Mouse (Mus musculus) G1E-ER4 (cell line): ENCODE data around the gene Ntf3. TPM values are rescaled to one million over a fixed set of nuclear protein-coding genes. Genes with fewer than 3 reads are reported as not detected.

Experiments
- GATA1 ChIP-seq: IDR thresholded peaks from one replicate; pipeline ENCODE4 v1.8.0; 2012; ENCODE audit warnings: low read length, inconsistent platforms
- polyA plus RNA-seq: library from polyadenylated mRNA; stranded (reverse); fragments of >175 nt; gene quantifications from 2 replicates; pipeline ENCODE4 v1.2.3, GENCODE M21; 2012

Gene Ntf3
- polyA plus RNA-seq, 1 experiment: not detected

DNA sequence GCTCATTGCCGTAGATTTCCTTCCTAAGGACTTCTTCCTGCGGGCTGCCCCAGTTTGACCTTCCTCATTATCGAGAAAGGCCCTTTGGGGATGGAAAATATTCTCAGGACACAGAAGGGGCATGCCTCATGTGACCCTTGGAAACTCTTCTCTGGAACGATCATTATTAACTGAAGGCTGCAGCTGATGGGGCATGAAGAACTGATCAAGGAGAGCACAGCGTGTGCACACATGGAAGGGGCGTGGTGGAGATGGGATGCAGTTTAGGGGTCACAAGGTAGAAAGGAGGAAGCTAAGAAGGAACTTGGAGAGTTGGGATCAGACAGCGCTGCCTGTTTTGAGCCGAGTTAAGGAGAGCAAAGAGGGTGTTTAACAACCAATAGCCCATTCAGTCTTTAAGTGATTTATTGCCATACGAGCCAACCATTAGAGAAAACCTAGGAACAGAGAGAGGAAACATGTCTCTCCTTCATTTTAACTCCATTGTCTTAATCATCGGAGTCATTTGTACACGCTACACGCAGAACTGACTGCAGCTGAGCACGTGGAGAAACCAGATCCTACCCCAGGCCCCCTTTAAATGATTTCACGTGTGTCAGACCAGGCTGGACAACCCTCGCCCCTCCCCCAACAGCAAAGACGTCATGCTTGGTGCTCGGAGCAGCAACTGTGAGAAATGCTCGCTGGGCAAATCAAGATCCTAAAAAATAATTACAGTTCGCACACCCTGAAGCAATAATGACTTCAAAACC lies 32.4 kb downstream of the Ntf3 start:
- TF ChIP-seq GATA1: no peak

DNA sequence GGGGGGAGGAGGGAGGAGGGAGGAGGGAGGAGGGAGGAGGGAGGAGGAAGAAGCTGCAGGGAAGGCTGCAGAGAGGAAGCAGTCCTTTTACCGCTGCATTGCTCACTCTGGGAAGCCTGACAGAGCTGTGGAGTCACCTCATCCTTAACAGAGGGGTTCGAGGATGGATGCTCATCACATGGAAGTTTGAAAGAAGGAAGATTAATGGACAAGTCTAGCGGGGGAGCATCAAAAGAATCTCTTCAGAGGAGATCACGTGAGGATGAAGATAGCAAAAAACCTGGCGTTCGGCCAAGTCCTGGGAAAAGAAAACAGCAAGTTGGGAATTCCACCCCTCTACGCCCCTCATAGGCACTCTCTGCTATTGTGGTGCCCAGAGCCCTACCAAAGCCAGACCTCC lies 38.5 kb downstream of the Ntf3 start:
- TF ChIP-seq GATA1: no peak

DNA sequence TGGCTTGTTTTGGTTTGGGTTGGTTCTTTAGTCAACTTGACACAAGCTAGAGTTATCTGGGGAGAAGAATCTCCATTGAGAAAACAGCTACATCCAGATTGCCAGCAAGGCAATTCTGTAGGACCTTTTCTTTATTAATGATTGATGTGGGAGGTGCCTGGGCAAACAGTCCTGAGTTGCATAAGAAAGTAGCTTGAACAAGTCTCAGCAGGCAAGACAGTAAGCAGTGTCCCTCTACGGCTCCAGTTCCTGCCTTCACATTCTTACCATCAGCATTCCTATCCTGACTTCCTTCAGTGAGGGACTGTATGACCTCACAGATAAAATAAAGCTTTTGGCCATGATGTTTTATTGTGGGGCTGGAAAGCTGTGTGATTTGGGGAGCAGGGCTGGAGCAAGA lies 48.5 kb downstream of the Ntf3 start:
- no peak for TF ChIP-seq GATA1

DNA sequence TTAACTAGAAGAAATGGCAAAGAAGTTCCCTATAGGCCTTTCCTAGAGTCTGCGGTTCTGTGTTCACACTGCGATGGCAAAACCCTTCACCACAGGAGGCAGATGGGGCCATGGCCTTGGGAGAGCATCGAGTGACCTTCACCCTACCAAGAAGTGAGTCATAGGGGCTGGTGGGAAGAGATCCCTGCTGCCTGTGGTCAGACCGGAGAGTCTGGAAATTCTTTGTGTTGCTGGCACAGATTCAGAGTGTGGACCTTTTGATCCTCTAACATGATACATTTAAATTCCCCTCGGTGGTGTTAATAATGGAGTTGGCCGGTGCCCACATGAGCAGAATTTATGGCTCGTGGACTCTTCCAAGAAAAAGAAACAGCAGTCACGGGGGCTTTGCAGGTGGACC lies 49.5 kb downstream of the Ntf3 start:
- no peak for TF ChIP-seq GATA1

DNA sequence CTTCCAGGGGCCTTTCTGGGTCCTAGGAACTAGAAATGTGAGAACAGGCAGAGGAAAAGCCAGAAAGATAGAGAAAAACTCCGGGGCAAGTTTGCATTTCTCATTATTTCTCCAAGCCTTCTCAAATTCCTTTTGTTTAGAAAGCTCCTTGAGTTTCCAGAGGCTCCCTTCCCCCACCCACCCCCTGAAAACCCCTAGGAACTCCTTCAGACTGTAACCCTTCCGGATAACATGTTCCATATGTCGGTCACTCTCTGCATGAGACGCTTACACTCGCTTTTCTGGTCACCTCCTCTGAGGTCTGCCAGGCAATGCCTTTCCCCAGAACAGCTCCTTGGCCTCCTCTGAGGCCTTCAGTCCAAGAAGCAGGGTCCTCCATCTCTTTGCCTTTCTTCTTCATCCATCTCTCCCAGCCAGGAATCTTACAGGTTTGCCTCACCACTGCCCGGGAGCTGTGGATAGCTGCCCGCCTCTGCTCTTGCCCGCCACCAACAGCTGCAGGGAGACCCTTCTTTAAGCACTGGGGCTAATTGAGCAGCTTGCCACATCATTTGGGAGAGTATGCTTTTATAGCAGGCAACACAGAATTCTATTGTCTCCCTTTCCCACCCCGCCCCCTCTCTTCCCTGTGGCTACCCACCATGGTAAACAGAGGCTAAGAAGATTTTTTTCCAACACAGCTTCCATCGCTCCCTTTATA lies 51.6 kb downstream of the Ntf3 start:
- TF ChIP-seq GATA1: no peak

DNA sequence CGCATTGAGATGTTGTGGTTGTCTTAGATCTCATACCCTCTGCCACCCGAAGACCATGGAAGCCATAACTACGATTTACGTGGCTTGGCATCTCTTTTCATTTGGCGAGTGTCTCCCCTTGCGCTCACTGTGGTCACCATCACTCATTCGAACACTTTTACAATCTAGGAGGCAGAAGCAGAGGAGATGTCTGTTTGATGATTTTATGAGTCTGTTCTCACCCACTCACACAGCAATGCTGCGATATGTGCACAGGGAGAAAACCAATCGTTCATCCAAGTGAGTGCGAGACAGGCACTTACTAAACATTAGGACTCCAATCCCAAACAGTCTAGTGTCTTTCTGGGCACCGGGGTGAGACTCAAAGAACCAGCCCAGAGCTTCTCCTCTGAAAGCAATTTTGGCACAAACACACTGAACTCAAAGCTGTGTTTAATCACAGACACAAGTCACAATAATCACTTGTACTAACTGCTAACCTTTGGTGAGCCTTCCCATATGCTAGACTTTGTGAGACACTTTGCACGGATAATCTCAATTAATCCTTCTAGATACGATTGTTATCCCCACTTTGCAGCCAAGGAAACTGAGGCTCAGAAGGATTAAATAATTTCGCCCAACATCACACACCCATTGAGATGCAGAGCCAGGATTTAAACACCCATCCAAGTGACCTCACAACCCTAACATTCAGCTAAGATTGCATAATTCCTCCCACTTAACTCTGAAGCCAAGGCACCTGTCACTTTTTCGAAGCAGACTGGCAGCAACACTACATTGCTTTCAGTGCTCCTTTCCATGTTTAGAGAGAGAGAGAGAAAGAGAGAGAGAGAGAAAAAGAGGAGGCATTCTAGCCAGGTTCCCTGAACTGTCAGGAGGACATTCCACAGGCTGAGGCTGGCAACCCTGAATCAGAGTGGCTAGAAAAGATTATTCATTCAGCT lies 55.5 kb downstream of the Ntf3 start:
- no peak for TF ChIP-seq GATA1

DNA sequence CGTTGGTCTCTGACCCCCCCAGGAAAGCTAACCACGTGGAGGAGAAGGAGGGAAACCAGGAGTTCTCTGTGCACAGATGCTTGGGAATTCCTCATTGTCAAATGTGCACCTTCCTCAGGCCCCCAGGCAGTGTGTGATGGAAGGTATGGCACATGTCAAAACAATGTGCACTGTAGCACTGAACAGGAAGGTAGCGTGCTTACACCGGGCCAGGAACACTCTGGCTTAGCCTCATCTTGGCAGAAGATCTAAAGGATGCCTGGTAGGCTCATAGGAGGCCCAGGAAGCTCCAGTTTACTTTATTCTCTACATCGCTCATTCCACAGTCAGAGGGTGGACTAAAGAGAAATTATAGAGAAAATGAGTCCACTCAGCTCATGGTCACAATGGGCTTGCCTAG lies 57.5 kb downstream of the Ntf3 start:
- TF ChIP-seq GATA1: no peak

DNA sequence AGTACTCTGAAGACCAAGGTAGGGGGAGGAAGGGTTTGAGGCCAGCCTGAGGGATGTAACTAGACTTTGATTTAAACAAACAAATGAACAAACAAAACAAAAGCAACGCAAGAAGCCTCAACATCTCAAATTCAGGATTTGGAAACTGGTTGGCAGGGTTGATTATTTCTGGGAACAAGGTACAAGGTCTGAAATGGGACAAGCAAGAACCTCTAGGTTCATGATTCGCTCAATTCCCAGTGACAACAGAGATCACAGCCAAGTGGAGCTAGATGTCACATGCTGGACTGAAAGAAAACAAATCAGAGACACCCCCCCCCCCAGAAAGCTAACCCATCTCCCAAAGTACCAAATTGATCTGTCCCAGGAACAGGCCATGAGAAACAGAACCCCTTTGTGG lies 57.9 kb downstream of the Ntf3 start:
- no peak for TF ChIP-seq GATA1

DNA sequence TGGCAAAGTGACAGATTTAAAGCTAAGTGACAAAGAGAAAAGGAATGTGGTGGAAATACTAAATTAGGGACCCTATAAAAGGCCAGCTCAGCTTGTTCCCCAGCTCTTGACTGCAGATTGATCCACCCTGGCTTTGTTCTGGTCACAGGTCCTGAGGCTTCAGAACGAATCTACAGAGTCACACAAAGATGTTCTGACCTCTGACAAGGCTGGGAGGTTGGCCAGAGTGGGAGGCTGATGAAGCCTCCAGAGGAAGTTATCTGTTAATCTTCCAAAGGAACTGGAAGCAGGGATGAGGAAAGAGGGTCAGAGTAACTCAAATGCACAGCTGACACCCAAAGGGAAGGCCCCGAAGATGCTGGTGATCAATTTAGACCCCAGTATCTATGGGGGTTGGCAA lies 59.3 kb downstream of the Ntf3 start:
- TF ChIP-seq GATA1: no peak

DNA sequence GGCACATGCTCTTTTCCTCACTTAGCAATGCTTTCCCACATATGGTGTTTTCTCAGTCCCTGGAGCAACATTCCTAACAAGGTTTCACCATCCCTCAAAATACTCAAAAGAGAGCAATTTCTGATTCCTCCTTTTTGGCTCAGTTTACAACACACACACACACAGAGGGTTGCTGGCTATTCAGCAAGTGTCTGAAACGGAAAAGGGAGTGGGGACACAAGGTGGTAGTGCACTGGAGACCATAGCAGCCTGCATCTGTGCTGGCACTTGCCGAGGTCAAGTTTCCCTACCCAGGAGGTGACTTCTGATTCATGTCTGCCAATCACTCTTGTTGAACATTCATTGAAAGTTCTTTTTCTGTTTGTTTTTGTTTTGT lies 59.9 kb downstream of the Ntf3 start:
- TF ChIP-seq GATA1: no peak

DNA sequence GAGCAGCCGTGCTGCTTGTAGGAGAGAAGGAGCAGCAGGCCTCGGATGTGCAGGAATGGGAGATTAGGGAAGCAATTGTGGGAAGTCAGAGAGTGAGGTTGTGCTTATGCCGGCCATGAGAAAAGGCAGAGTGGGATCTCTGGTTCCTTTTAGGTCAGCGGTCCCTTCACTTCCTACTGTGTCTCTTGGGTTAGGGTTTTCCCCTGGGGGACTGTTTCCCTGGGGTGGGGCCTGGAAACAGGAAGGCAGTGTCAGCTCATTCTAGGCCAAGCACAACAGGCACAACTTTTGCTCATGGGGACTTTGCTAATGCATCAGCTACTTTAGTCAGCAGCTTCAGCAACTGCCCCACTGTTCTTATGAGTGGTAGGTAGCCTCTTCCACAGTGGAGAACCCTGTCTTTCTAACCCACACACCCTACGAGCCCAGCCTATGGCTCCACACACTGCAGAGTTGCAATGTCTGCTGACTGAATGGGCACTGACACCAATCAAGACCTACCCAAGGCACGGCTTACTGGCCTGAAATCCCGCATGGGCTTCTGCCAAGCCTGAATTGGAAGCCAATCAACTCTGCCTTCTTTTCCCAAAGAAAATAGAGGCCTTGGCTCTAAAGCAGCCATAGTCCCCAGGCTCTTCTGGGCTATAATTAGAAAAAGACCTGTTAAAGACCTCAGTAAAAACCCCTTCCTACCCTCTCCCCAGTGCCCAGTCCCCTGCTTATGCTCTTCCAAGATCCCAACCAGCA lies 60.5 kb downstream of the Ntf3 start:
- no peak for TF ChIP-seq GATA1

DNA sequence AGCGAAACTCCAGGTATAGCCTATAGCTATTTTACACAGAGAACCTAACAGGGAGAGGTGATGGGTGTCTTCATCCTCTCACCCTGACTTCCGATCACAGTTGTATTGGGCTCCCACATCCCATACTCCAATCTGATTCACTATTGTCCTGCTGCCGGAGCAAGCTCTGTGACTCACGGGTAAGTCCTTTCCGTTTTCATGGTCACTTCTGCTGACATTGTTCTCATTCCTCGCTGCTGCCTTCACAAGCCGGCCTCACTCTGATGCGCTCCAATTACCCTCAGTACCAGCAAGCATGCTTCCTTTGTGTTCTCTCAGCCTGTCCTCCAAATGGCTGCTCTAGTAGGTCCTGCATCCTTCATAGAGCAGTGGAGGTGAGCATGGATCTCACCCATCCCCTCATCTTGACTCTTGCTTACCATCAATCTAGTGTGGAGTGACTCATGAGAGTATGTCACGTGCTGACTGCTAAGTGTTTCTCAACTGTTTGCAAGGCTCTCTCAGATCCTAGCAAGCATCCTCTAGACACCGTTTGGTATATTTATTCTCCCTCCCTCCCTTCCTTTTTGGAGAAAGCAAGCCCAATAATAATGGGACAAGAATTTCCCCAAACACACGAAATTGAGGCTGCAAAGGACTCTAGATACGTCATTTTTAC lies 61.5 kb downstream of the Ntf3 start:
- TF ChIP-seq GATA1: no peak

DNA sequence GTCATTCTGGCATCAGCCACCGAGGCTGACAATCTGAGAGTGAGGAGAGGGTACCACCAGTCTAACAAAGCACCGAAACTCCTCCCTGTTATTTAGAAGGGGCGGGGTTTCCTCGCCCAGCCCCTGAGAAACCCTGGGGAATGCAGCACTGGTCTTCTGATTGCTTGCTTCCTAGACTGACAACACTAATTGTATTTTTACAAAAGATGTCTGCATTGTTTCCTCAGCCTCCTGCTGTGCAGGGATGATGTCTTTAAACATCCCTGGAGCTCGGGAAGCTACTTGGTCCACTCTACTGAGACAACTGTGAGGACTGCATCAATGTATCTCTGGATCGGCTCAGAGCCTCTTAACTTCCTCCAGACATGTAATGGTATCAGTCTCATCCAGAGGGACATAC lies 64.1 kb downstream of the Ntf3 start:
- TF ChIP-seq GATA1: no peak

DNA sequence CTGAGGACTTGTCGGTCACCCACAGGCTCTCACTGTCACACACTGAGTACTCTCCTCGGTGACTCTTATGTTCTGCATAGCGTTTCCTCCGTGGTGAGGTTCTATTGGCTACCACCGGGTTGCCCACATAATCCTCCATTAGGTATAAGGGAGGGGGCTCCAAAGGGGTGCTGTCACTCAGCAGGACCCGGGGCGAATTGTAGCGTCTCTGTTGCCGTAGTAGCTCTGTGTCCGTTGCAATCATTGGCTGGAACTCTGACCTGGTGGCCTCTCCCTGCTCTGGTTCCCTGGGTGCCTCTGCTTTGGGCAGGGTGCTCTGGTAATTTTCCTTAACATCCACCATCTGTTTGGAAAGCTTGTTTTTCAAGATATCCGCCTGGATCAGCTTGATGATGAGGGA lies 64.7 kb downstream of the Ntf3 start:
- no peak for TF ChIP-seq GATA1

DNA sequence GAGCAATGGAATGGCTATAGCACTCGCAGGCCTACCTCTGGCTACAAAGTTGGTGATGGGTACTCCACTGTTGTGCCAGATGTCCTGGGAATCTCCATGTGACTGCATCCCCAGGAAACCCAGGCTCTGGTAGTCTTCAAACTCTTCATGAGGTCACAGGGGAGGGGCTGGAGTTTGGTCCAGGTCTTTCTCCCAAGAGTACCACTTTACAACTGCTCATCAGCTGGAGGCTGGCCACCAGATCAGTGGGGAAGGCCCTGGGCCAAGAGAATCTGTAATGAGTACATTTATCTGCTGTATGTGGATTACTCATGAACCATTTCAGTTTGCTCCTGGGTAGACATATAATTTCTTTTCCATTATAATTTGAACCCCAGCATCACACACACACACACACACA lies 66.1 kb downstream of the Ntf3 start:
- TF ChIP-seq GATA1: no peak
